Mouse (Mus musculus): ENCODE measurements around the gene Gdf2. TPM values are rescaled to one million over a fixed set of nuclear protein-coding genes. Genes with fewer than 3 reads are reported as not detected.

Gene Gdf2
- total and polyA plus RNA-seq, 3 experiments = not detected

DNA sequence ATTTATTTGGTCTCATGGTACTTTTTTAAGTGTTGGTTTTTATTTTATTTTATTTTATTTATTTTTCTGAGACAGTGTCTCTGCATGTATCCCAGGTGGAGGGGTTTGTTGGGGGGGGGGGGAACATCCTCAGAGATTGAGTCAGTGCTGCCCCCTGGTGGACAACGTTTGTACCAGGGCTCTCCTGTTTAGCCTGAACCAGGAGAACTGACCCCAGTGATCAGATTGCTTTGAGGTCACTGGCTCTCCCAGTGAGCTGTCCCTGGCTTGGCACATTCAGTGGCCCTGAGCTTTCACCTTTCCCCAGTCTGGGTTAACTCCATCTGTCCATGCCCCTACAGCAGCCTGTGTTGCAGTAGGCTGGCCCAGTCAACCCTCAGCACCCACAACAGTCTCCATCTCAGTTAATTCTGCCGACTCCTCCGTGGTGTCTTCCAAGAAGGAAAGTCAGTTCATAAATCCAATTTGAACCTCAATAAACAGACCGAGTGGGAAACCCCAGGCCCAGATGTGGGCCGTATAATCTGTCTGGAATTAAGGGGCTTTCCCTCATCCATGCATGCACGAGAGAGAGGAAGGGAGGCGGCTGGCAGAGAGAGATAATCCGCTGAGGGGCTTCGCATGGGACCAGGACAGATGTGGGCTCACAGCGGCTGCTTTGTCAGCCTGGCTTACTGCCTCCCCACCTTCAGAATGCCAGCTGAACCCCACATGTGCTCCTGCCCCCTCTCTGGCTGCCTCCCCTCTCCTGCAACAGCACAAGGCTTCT, 7.7 kb upstream of the Gdf2 start:
- Histone ChIP-seq H3K4me1 (ENCODE audit: control insufficient read depth in 1 of 2, insufficient read depth in 2 of 2) (peaks cover 0 to 11% of the 10 kb centered on the region in 2 experiments; a peak in 2 of 4 replicates), H3K4me3 (replicated peaks in 1 of 3; ENCODE audit: low read depth in 2 of 3, low read length in 2 of 3, poor library complexity in 1 of 3) (no peak overlapping the region), H3K4me2 (ENCODE audit: insufficient read depth, low read depth, poor library complexity, severe bottlenecking) (no peak overlapping the region), H3K27ac (ENCODE audit: insufficient read depth, low read depth) (no peak overlapping the region), H3K36me3 (replicated peaks in 1 of 2; ENCODE audit: control insufficient read depth in 1 of 2, insufficient read depth in 1 of 2, low read length in 1 of 2) (no peaks in the 10 kb centered on the region), H3K79me2 (replicated peaks; ENCODE audit: control insufficient read depth, extremely low read depth, insufficient read depth, poor library complexity, severe bottlenecking) (no peaks in the 10 kb centered on the region), H3K27me3 (replicated peaks) (peaks cover 4% of the 10 kb centered on the region), H3K9ac (ENCODE audit: insufficient read depth, low read depth) (no peak overlapping the region), H3K9me3 (replicated peaks; ENCODE audit: low read length) (no peaks in the 10 kb centered on the region)
- in situ Hi-C loops (cut with MboI; ENCODE audit: low pct_ligation_motif_present, low pct_unique_long_range_greater_than_20kb, low sequenced_read_pairs) (loop anchor here (10.0 kb wide), 1 partner anchor 258 kb away; no protein-coding TSS in a partner anchor), dilution Hi-C loops (cut with MboI; ENCODE audit: extremely low pct_ligation_motif_present, extremely low pct_unique_long_range_greater_than_20kb, low sequenced_read_pairs) (no loop called here)
- TF ChIP-seq BHLHE40 (IDR thresholded peaks at IDR 0.05; ENCODE audit: low read depth, low read length) = no peak
- peak; percentile 64 for TF ChIP-seq SMC3 (IDR thresholded peaks at IDR 0.05; ENCODE audit: low read depth, low read length)
- no peak for TF ChIP-seq UBTF (IDR thresholded peaks at IDR 0.05; ENCODE audit: low read depth, low read length)
- TF ChIP-seq ZKSCAN1 (IDR thresholded peaks at IDR 0.05; ENCODE audit: borderline replicate concordance, low read depth, low read length) = no peak
- no peak for TF ChIP-seq MYC (IDR thresholded peaks at IDR 0.05; ENCODE audit: low read depth, low read length)
- TF ChIP-seq POLR2AphosphoS2 (IDR thresholded peaks at IDR 0.05; ENCODE audit: low read depth, low read length) = no peak
- TF ChIP-seq JUND (conservative IDR thresholded peaks at IDR 0.05; ENCODE audit: low read depth, low read length) = no peak
- no peak for TF ChIP-seq POLR2A (IDR thresholded peaks at IDR 0.05; ENCODE audit: low read depth, low read length)
- TF ChIP-seq MAX (IDR thresholded peaks at IDR 0.05; ENCODE audit: low read length) = no peak
- TF ChIP-seq KAT2A (IDR thresholded peaks at IDR 0.05; ENCODE audit: insufficient replicate concordance, low read length) = no peak
- peak; percentile 52 for TF ChIP-seq RAD21 (IDR thresholded peaks at IDR 0.05; ENCODE audit: low read depth, low read length)
- peak; percentile 48 to 68 for TF ChIP-seq CTCF (conservative IDR thresholded peaks at IDR 0.05 in 1 of 2, IDR thresholded peaks at IDR 0.05 in 1 of 2; ENCODE audit: low read depth in 2 of 2, low read length in 2 of 2)
- TF ChIP-seq EP300 (IDR thresholded peaks at IDR 0.05; ENCODE audit: low read length) = no peak
- peak; percentile 55 for DNase-seq (ENCODE audit: extremely low read depth)

DNA sequence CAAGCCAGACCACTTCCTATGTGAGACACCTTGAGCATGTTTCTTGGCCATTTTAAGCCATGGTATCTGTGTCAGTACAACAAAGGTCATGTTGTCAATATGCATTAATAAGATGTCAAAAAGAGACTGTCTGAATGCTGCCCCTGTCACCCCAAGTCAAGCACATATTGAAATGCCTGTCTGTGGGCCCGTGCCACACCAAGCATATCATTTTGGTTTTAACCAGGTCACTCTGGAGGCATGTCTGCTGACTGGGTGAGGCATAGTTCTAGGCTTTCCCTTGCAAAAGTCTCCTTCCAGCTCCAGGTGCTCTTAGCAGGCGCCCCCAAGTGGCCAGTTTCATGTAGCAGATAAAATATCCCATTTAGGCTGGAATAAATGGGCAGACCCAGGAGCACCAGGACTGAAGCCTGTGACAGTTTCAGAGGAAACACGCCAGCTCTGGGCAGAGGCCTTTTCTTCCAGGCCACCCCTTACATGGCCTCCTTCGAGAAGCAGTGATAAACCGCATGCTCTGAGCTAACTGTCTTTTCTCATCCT, 7.0 kb upstream of the Gdf2 start:
- in situ Hi-C loops (cut with MboI; ENCODE audit: low pct_ligation_motif_present, low pct_unique_long_range_greater_than_20kb, low sequenced_read_pairs) (loop anchor here (10.0 kb wide), 1 partner anchor 259 kb away; no protein-coding TSS in a partner anchor), dilution Hi-C loops (cut with MboI; ENCODE audit: extremely low pct_ligation_motif_present, extremely low pct_unique_long_range_greater_than_20kb, low sequenced_read_pairs) (no loop called here)
- Histone ChIP-seq H3K9me3 (replicated peaks; ENCODE audit: low read length) (no peaks in the 10 kb centered on the region), H3K4me3 (replicated peaks in 1 of 3; ENCODE audit: low read depth in 2 of 3, low read length in 2 of 3, poor library complexity in 1 of 3) (no peak overlapping the region), H3K9ac (ENCODE audit: insufficient read depth, low read depth) (no peak overlapping the region), H3K4me1 (ENCODE audit: control insufficient read depth in 1 of 2, insufficient read depth in 2 of 2) (peaks cover 0 to 11% of the 10 kb centered on the region in 2 experiments; a peak in 2 of 4 replicates), H3K4me2 (ENCODE audit: insufficient read depth, low read depth, poor library complexity, severe bottlenecking) (no peak overlapping the region), H3K79me2 (replicated peaks; ENCODE audit: control insufficient read depth, extremely low read depth, insufficient read depth, poor library complexity, severe bottlenecking) (no peaks in the 10 kb centered on the region), H3K27me3 (replicated peaks) (peaks cover 4% of the 10 kb centered on the region), H3K27ac (ENCODE audit: insufficient read depth, low read depth) (no peak overlapping the region), H3K36me3 (replicated peaks in 1 of 2; ENCODE audit: control insufficient read depth in 1 of 2, insufficient read depth in 1 of 2, low read length in 1 of 2) (no peaks in the 10 kb centered on the region)
- peak; percentile 66 for DNase-seq (ENCODE audit: extremely low read depth)
- no peak for TF ChIP-seq KAT2A (IDR thresholded peaks at IDR 0.05; ENCODE audit: insufficient replicate concordance, low read length)
- TF ChIP-seq MYC (IDR thresholded peaks at IDR 0.05; ENCODE audit: low read depth, low read length) = no peak
- no peak for TF ChIP-seq POLR2AphosphoS2 (IDR thresholded peaks at IDR 0.05; ENCODE audit: low read depth, low read length)
- TF ChIP-seq RAD21 (IDR thresholded peaks at IDR 0.05; ENCODE audit: low read depth, low read length) = peak; percentile 52
- peak; percentile 55 to 79 for TF ChIP-seq CTCF (conservative IDR thresholded peaks at IDR 0.05 in 1 of 2, IDR thresholded peaks at IDR 0.05 in 1 of 2; ENCODE audit: low read depth in 2 of 2, low read length in 2 of 2)
- peak; percentile 68 for TF ChIP-seq SMC3 (IDR thresholded peaks at IDR 0.05; ENCODE audit: low read depth, low read length)

Data from CH12.LX (cell line).